Mouse (Mus musculus) small intestine, adult 2 months (tissue): ENCODE data around the gene Rabggta.

Experiments
- CTCF ChIP-seq: fragments of 200-500 bp; IDR thresholded peaks from 2 replicates; pipeline ENCODE4 v1.5.1; 2012; ENCODE audit warnings: low read depth, mild to moderate bottlenecking, control low read depth, inconsistent platforms, low read length, moderate library complexity, mixed read lengths; ENCODE audit not compliant: insufficient replicate concordance, insufficient read length; ENCODE audit errors: extremely low read depth
- POLR2A ChIP-seq: fragments of 200-500 bp; IDR thresholded peaks from 2 replicates; pipeline ENCODE4 v1.6.1; 2012; ENCODE audit warnings: low read depth, mild to moderate bottlenecking, control low read depth, inconsistent platforms, low read length, moderate library complexity

DNA sequence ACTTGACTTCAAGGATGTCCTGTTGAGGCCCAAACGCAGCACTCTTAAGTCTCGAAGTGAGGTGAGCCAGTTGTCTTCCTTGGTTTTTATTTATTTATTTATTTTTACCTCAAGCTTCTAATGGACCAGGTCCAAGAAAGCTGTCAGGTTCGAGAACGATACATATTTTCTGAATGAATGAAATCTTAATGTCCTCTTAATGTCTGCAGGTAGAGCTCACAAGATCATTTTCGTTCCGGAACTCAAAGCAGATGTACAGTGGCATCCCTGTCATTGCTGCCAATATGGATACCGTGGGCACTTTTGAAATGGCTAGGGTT is 49.4 kb downstream of the Rabggta start:
- TF ChIP-seq CTCF (no peak), POLR2A (no peak)
